ENCODE assay signal across 18 mouse cellular contexts in genomic region chr3:41862674-41863073, GRCm38 (mm10).
A peak's percentile ranks its signal among the peaks of the same experiment; 100 is the strongest.
DNase-seq lines count a peak whose midpoint lies in the region; TF ChIP-seq lines count a peak whose summit lies in the region.
"Had no signal": no experiment of that assay in that cellular context is flagged by ENCODE, and none has a peak within 500 bp of the region (broad histone marks: within the 10 kb centered on the region; RNA-seq: fewer than 3 reads in every experiment).

No protein-coding gene starts in this region.

- H3K9ac ChIP-seq in ES-E14 (ENCODE audit: insufficient read depth, low read depth, low read length, poor library complexity, severe bottlenecking): no peak overlapping the region
- H3K9ac ChIP-seq: forebrain, embryonic 13.5 days; heart, embryonic 12.5 days; neural tube, embryonic 12.5 days had no signal

- H3K4me3 ChIP-seq in left cerebral cortex, adult 2 months: no peak overlapping the region
- H3K4me3 ChIP-seq in ES-E14 (ENCODE audit: insufficient read depth in 1 of 2, low read depth in 1 of 2, low read length in 2 of 2, poor library complexity in 1 of 2, severe bottlenecking in 1 of 2): no peak overlapping the region
- H3K4me3 ChIP-seq: forebrain, embryonic 13.5 days; heart, embryonic 12.5 days; megakaryocyte, embryonic 14.5 days; neural tube, embryonic 12.5 days had no signal

- no peaks in the 10 kb centered on the region for H3K4me1 ChIP-seq in ES-E14 (ENCODE audit: control insufficient read depth in 2 of 2, insufficient read depth in 2 of 2, low read length in 2 of 2, poor library complexity in 1 of 2)
- H3K4me1 ChIP-seq: heart, embryonic 12.5 days; megakaryocyte, embryonic 14.5 days; neural tube, embryonic 12.5 days had no signal

- DNase-seq in left cerebral cortex, adult 2 months (ENCODE audit: extremely low spot score in 1 of 2, low spot score in 2 of 2): no peak
- no peak for DNase-seq in left cerebral cortex, postnatal 14 days (ENCODE audit: low spot score in 2 of 2)
- DNase-seq in A20 (ENCODE audit: low read depth, low spot score) (peak; percentile 15), ES-E14 (ENCODE audit: low read depth, low spot score) (peak; percentile 15)
- DNase-seq in c-Kit-positive CD71-negative TER-119-negative erythroid progenitor cells, embryonic 14.5 days (ENCODE audit: low read depth): peak; percentile 4
- no peak for DNase-seq in layer of hippocampus, adult 18-20 months (ENCODE audit: low spot score in 2 of 2)
- DNase-seq in lung, postnatal 36 days: no peak
- DNase-seq in urinary bladder, postnatal 14 days (ENCODE audit: low spot score): no peak
- DNase-seq: adrenal gland, adult 8-10 months; cerebellum, adult 18-20 months; gastrocnemius, postnatal 36 days; kidney, adult 2 months; kidney, postnatal 36 days; thymus, postnatal 14 days had no signal

- H3K27ac ChIP-seq in left cerebral cortex, adult 2 months: no peak overlapping the region
- no peak overlapping the region for H3K27ac ChIP-seq in ES-E14 (ENCODE audit: insufficient read depth, low read depth, low read length, poor library complexity, severe bottlenecking)
- H3K27ac ChIP-seq: forebrain, embryonic 13.5 days; neural tube, embryonic 12.5 days had no signal

- TF ChIP-seq CTCF in left cerebral cortex, adult 2 months (IDR thresholded peaks at IDR 0.05): peak; percentile 17; the same call in 1 of the 2 replicates

- H3K9me3 ChIP-seq in ES-E14 (ENCODE audit: control insufficient read depth, insufficient read depth, low read depth, low read length): no peaks in the 10 kb centered on the region
- H3K9me3 ChIP-seq: forebrain, embryonic 13.5 days had no signal

- H3K36me3 ChIP-seq in ES-E14 (ENCODE audit: control insufficient read depth, insufficient read depth, low read length, poor library complexity, severe bottlenecking): no peaks in the 10 kb centered on the region
- H3K36me3 ChIP-seq: heart, embryonic 12.5 days; neural tube, embryonic 12.5 days had no signal

- intact Hi-C loops in left cerebral cortex, adult 2 months (cut with DNase I): no loop called here
- intact Hi-C loops in left cerebral cortex, postnatal 14 days (cut with DNase I): no loop called here

- in situ Hi-C loops in ES-E14 (cut with MboI; ENCODE audit: low sequenced_read_pairs in 2 of 2, unreplicated experiment in 2 of 2): no loop called here

TF ChIP-seq in ES-E14, 5 proteins besides CTCF, POLR2A, EP300 and RAD21:
- TF ChIP-seq ZNF384 (IDR thresholded peaks at IDR 0.05; ENCODE audit: low read depth, low read length) (no peak), ZC3H11A (IDR thresholded peaks at IDR 0.05; ENCODE audit: borderline replicate concordance, low read depth, low read length) (peak; percentile 41; the same call in 1 of the 2 replicates)

Comparison
In these comparisons a context has a peak if more than half of its experiments do, and no peak if none do; other contexts are left out.
1. DNase-seq: peak in A20 (single experiment), ES-E14 (single experiment) and c-Kit-positive CD71-negative TER-119-negative erythroid progenitor cells, embryonic 14.5 days (single experiment); none in left cerebral cortex, adult 2 months (0 of 2), left cerebral cortex, postnatal 14 days (0 of 2), layer of hippocampus, adult 18-20 months (0 of 2), lung, postnatal 36 days (single experiment) and urinary bladder, postnatal 14 days (single experiment).